Mouse (Mus musculus): Measurements from ENCODE around the gene Aff1. TPM values are rescaled to one million over a fixed set of nuclear protein-coding genes. Genes with fewer than 3 reads are reported as not detected.
A peak's percentile ranks its signal among the peaks of the same experiment; 100 is the strongest.

The Aff1 gene
- polyA plus RNA-seq, 1 experiment from 2014 or later = 5.3 TPM

DNA sequence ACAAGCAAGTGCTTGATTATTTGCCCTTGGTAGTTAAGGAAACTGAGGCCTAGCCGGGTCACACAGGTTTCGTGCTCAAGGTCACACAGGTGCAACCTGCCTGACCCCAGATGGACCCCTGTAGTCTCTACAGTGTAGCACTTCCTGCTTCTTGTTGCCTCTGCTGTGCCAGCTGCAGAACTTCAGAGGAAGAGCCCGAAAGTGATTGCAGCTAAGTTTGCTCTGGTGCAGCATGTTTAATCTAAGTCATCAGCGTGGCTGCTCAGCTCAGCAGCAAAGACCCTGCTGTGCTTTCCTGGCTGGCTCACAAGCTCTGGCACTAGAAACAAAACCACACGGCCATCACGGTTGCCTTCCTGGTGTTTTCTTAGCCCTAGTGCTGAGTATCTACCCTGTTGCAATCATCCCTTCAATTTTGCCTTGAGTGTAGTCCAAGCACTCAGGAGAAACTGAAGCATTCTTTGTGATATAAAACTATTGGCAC, 64.1 kb downstream of the Aff1 start:
- no peaks in the 10 kb centered on the region; the same call in 1 of the 2 replicates for H3K9me3 ChIP-seq
- peaks cover 47% of the 10 kb centered on the region for H3K27me3 ChIP-seq
- ATAC-seq (ENCODE audit: low FRiP score, low read depth) = no peak
- no peak overlapping the region for H3K9ac ChIP-seq (replicated peaks)
- WGBS = 63% methylated on average over 6 of the region's 6 CpGs
- no peak overlapping the region for H3K27ac ChIP-seq (replicated peaks)
- H3K4me3 ChIP-seq = no peak overlapping the region
- peaks cover 25% of the 10 kb centered on the region for H3K4me1 ChIP-seq
- no peaks in the 10 kb centered on the region for H3K36me3 ChIP-seq
- H3K4me2 ChIP-seq (replicated peaks) = no peak overlapping the region

DNA sequence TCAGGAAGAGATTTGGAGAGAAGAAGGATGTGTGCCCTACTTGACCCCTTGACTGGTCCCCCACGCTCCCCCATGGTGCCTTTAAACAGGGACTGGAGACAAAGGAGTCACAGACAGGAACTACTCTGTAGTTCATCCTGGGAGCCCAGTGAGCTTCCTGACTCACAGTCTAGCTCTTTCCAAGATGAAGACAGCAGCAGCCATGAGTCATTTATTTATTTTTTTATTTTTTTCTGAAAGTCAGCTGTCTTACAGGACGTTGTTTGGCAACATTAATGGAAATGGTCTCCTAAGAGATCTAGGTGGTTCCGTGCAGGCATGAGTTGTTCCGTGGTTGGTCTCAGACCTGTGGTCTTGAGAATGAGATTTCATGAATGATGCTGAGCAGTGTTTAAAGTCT, 66.3 kb downstream of the Aff1 start:
- peaks cover 33% of the 10 kb centered on the region for H3K27me3 ChIP-seq
- ATAC-seq (ENCODE audit: low FRiP score, low read depth) = no peak
- H3K4me1 ChIP-seq = peaks cover 18% of the 10 kb centered on the region
- H3K9me3 ChIP-seq = no peaks in the 10 kb centered on the region; the same call in 1 of the 2 replicates
- H3K9ac ChIP-seq (replicated peaks) = no peak overlapping the region
- no peak overlapping the region for H3K4me2 ChIP-seq (replicated peaks)
- H3K27ac ChIP-seq (replicated peaks) = no peak overlapping the region
- H3K36me3 ChIP-seq = no peaks in the 10 kb centered on the region
- no peak overlapping the region for H3K4me3 ChIP-seq
- 72% methylated on average over 4 of the region's 4 CpGs for WGBS

DNA sequence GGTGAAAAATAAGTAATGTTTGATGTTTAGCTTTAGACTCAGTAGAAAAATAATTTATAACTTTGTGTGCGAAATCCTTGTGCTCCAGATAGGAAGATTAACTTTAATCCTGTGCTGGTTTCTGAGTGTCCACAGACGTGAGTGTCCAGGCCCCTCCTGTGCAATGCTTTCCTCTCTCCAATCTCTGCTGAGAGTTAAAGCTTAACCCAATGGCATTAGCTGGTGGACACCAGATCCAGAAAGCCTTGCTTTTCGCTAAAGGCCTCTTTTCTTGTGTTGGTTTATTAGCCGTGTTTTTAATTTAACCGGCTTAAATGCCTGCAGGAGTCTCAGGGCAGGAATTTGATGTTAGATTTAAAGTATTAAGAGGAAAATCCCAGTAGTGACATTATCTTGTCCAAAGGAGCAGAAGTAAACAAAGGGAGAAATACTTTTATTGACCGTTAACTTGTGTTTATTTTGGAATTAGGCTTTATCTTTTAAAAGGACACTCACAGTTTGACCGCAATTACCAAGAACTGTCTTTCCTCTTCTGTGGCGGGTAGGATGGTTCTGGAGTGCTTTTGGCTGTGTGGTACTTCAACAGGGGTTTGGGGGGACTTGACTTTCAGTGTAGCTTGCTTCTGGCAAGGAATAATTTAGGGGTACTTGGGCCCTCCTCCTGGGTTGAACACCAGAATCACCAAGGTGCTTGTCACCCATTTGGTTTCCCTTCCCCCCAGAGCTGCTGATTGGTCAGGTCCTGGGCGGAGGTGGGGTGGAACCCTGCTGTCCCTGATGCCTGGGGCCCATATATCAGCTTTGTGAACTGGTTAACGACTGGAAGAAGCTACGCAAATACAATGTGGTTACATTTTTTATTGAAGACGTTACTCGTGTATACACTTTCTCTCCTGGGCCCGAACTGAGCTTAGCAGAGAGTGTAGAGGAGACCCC, 67.6 kb downstream of the Aff1 start:
- Histone ChIP-seq H3K4me3 (peak overlapping the region; percentile 27), H3K27me3 (peaks cover 33% of the 10 kb centered on the region), H3K36me3 (no peaks in the 10 kb centered on the region), H3K4me1 (peaks cover 17% of the 10 kb centered on the region), H3K9me3 (no peaks in the 10 kb centered on the region; the same call in 1 of the 2 replicates), H3K9ac (replicated peaks) (0 out of 2 replicates have a peak overlapping the region, but pooled peaks have one; percentile 47), H3K4me2 (replicated peaks) (peak overlapping the region; percentile 57), H3K27ac (replicated peaks) (no peak overlapping the region)
- WGBS = 34% methylated on average over 14 of the region's 14 CpGs
- ATAC-seq (ENCODE audit: low FRiP score, low read depth) = no peak

- Histone ChIP-seq H3K4me1 (peaks cover 15% of the 10 kb centered on the region), H3K27me3 (peaks cover 30% of the 10 kb centered on the region), H3K9ac (replicated peaks) (peak overlapping the region; percentile 47), H3K27ac (replicated peaks) (0 out of 2 replicates have a peak overlapping the region, but pooled peaks have one; percentile 12), H3K4me2 (replicated peaks) (peak overlapping the region; percentile 57), H3K36me3 (no peaks in the 10 kb centered on the region), H3K4me3 (peak overlapping the region; percentile 27), H3K9me3 (peaks cover under 1% of the 10 kb centered on the region)
- ATAC-seq (ENCODE audit: low FRiP score, low read depth) = peak; percentile 52; the same call in 1 of the 2 replicates
- WGBS = 3% methylated on average over 20 of the region's 20 CpGs
Measured at GRCm38 (mm10) chr5:103760425-103761131, 68.4 kb downstream of the Aff1 start.

DNA sequence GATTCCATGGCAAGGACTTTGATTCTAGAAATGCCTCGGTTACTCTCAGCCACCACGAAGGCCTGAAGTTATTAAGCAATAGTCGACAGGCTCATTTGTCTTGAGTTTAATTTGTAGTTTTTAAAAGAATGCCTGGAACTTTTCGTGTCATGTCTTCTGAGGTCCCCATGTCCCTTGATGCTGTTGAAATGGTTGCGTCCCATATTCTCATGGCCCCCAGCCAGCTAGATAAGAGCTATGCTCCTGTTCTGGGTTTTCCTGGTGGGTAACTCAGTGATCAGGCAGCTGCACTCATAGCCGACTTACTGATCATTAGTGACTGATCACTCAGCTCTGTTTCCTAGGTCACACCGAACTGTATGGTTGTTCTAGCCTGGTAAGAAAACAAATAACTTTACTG, 69.6 kb downstream of the Aff1 start:
- Histone ChIP-seq H3K27me3 (peaks cover 22% of the 10 kb centered on the region), H3K36me3 (no peaks in the 10 kb centered on the region), H3K9me3 (peaks cover 8% of the 10 kb centered on the region), H3K4me3 (no peak overlapping the region), H3K27ac (replicated peaks) (no peak overlapping the region), H3K9ac (replicated peaks) (no peak overlapping the region), H3K4me1 (peaks cover 15% of the 10 kb centered on the region), H3K4me2 (replicated peaks) (no peak overlapping the region)
- 88% methylated on average over 7 of the region's 7 CpGs for whole genome bisulfite sequencing
- ATAC-seq (ENCODE audit: low FRiP score, low read depth) = no peak

DNA sequence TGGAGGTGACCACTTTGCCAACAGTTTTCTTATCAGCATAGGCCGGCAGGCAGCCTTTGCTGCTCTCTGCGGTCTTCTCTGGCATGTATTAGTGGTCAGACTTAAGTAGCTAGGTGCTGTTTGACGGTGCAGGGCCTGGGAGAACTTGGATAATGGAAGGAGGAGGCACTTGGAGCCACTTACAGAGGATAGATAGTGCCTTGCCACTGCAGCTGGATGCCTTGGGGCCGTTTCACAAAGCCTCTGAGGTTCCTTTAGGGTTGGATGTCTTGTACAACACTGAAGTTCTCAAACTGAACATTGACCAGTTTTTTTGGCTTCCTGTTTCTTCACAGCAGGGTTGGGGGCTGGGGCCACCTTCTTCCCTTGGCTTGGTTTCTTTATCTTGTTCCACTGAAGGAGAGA, 70.7 kb downstream of the Aff1 start:
- Histone ChIP-seq H3K36me3 (no peaks in the 10 kb centered on the region), H3K27me3 (peaks cover 13% of the 10 kb centered on the region), H3K4me2 (replicated peaks) (no peak overlapping the region), H3K27ac (replicated peaks) (no peak overlapping the region), H3K9ac (replicated peaks) (no peak overlapping the region), H3K4me1 (peaks cover 15% of the 10 kb centered on the region), H3K4me3 (no peak overlapping the region), H3K9me3 (peaks cover 8% of the 10 kb centered on the region)
- 81% methylated on average over 4 of the region's 4 CpGs for WGBS
- no peak for ATAC-seq (ENCODE audit: low FRiP score, low read depth)

DNA sequence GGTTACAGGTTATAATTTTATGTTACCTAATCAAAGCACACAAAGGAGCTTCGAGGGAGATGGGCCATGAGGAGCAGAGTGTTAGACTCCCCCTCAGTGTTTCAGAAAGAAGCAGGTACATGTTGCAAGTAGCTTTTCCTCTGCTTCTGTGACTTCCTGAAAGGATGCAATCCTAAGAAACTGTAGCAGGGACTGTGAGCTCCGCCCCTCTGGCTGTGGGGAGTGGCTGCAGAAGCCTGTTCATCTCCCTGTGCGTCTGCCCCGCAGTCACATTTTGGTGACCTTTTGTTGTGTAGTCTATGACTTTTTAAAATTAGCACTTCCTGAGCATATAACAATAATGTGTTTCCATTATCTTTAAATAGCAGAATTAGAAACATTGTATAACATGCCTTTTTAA, 73.2 kb downstream of the Aff1 start:
- Histone ChIP-seq H3K27me3 (no peaks in the 10 kb centered on the region), H3K4me2 (replicated peaks) (no peak overlapping the region), H3K9ac (replicated peaks) (no peak overlapping the region), H3K4me1 (peaks cover 7% of the 10 kb centered on the region), H3K36me3 (no peaks in the 10 kb centered on the region), H3K9me3 (peaks cover 8% of the 10 kb centered on the region), H3K27ac (replicated peaks) (no peak overlapping the region), H3K4me3 (no peak overlapping the region)
- ATAC-seq (ENCODE audit: low FRiP score, low read depth) = no peak
- 96% methylated on average over 4 of the region's 4 CpGs for WGBS

DNA sequence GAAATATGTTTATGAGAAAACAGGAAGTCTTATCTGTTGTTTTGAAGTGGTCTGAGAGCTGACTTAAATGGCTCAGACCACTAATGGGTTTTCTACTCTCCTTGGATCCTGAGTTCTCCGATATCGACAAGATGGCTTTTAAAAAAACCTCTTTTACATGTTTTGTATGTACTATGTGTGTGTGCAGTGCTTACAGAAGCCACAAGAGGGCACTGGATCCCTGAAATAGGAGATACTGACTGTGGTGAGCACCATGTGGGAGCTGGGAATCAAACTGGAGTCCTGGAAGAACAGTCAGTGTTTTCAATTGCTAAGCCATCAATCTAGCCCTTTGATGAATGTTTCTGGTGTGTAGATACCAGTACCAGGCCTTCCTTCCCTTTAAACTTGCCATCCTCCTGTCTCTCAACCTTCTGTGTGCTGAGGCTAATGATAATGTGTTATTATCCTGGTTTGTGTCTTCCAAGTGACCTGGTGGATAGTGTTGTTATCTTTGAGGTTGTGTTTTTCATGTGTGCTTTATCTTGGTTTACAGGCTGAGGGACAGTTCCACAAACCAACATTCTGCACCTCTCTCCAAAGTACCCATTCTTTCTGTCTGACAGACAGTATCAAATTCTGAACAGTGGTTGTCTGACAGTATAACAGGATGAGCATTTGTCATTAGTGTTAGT, 73.7 kb downstream of the Aff1 start:
- Histone ChIP-seq H3K27me3 (no peaks in the 10 kb centered on the region), H3K4me1 (peaks cover 2% of the 10 kb centered on the region), H3K9ac (replicated peaks) (no peak overlapping the region), H3K9me3 (peaks cover 8% of the 10 kb centered on the region), H3K4me2 (replicated peaks) (no peak overlapping the region), H3K4me3 (no peak overlapping the region), H3K36me3 (no peaks in the 10 kb centered on the region), H3K27ac (replicated peaks) (no peak overlapping the region)
- 95% methylated on average over 2 of the region's 2 CpGs for WGBS
- no peak for ATAC-seq (ENCODE audit: low FRiP score, low read depth)

DNA sequence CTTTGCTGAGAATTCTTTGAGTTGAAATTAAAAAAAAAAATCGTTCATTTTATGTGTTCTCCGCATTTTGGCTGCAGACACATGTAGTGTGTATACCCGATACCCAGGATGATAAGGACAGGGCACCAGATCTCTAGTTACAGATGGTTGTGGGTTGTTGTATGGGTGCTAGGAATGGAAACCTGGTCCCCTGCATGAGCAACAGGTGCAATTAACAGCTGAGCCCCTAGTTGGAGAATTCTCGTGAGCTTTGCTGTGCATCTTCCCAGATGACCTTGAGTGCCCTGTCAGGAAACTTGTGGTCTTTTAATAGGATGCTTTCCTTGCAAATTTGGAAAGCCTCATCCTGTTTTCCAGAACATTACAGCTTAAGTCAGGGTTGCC, 74.2 kb downstream of the Aff1 start:
- no peaks in the 10 kb centered on the region for H3K36me3 ChIP-seq
- H3K27me3 ChIP-seq = no peaks in the 10 kb centered on the region
- no peak for ATAC-seq (ENCODE audit: low FRiP score, low read depth)
- peaks cover 3% of the 10 kb centered on the region; the same call in 1 of the 2 replicates for H3K4me1 ChIP-seq
- WGBS = 97% methylated on average over 4 of the region's 4 CpGs
- no peak overlapping the region for H3K4me2 ChIP-seq (replicated peaks)
- peaks cover 8% of the 10 kb centered on the region for H3K9me3 ChIP-seq
- no peak overlapping the region for H3K27ac ChIP-seq (replicated peaks)
- no peak overlapping the region for H3K9ac ChIP-seq (replicated peaks)
- no peak overlapping the region for H3K4me3 ChIP-seq

DNA sequence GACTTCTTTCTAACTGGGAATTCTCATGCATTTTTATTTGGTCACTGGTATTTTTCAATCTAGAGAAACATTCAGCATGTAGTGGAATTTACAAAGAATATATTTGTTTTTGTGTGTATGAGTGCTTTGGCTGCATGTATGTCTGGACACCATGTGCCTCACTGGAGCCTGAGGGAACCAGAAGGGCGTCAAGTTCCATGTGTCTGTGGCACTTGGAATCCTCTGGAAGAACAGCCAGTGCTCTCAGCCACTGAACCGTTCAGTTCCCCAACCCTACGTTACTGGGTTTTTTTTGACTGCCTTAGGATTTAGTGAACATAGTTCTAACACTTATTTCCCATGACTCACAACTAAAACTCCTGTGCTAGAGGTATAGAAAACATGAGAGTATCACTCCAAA, 76.8 kb downstream of the Aff1 start:
- Histone ChIP-seq H3K36me3 (no peaks in the 10 kb centered on the region), H3K4me3 (no peak overlapping the region), H3K9ac (replicated peaks) (no peak overlapping the region), H3K27me3 (no peaks in the 10 kb centered on the region), H3K4me2 (replicated peaks) (no peak overlapping the region), H3K27ac (replicated peaks) (no peak overlapping the region), H3K9me3 (peaks cover 8% of the 10 kb centered on the region), H3K4me1 (peaks cover 23% of the 10 kb centered on the region)
- ATAC-seq (ENCODE audit: low FRiP score, low read depth) = no peak
- WGBS = 92% methylated on average over 3 of the region's 3 CpGs

GRCm38 (mm10) chr5:103769701-103770100, 77.5 kb downstream of the Aff1 start:
- Histone ChIP-seq H3K36me3 (no peaks in the 10 kb centered on the region), H3K27ac (replicated peaks) (no peak overlapping the region), H3K4me1 (peaks cover 29% of the 10 kb centered on the region), H3K9ac (replicated peaks) (no peak overlapping the region), H3K4me2 (replicated peaks) (no peak overlapping the region), H3K4me3 (no peak overlapping the region), H3K9me3 (peaks cover 8% of the 10 kb centered on the region), H3K27me3 (no peaks in the 10 kb centered on the region)
- WGBS = 95% methylated on average over 9 of the region's 9 CpGs
- no peak for ATAC-seq (ENCODE audit: low FRiP score, low read depth)

All from midbrain, embryonic 12.5 days (tissue).